Mouse (Mus musculus) heart, postnatal 36 days (tissue): ENCODE measurements at regions not wholly inside any gene's neighbourhood (a gene's known extent, or its start where the extent isn't known, plus 50 kb on each side); places are given as distances from the start of the nearest gene placed in this dataset.
A peak's percentile ranks its signal among the peaks of the same experiment; 100 is the strongest.
"Not testable (repeated sequence)": the region's sequence is repeated elsewhere in the genome, so short reads cannot be mapped to it uniquely, and the experiment has no call there.

Experiments used
- DNase-seq, 2 experiments: peaks; one replicate each; pipeline ENCODE4 v3.0.0; 2021 to 2022
- intact Hi-C: fragments of 180-260 bp; cut with DNase I; formaldehyde crosslinking; loops from one replicate; pipeline ENCODE4 v1.15.1; 2025

- intact Hi-C loops: no loop called here
Measured at GRCm38 (mm10) chr2:162867516-162868029, 63.8 kb upstream of the Srsf6 start.

GRCm38 (mm10) chr2:162866613-162867314 lies 64.6 kb upstream of the Srsf6 start:
- intact Hi-C loops: no loop called here
- no peak for DNase-seq

More at GRCm38 (mm10) chr2:162867516-162868029, 63.8 kb upstream of the Srsf6 start:
- DNase-seq: no peak

GRCm38 (mm10) chr2:162864571-162864970 lies 66.8 kb upstream of the Srsf6 start:
- DNase-seq: no peak
- intact Hi-C loops: no loop called here

- DNase-seq: peak; percentile 9 to 12
Measured at GRCm38 (mm10) chr2:162854606-162855005, 76.7 kb upstream of the Srsf6 start.

GRCm38 (mm10) chr2:162853576-162853975 lies 77.8 kb upstream of the Srsf6 start:
- intact Hi-C loops: loop anchor here (1.0 kb wide), 1 partner anchor 48 kb away; no protein-coding TSS in a partner anchor
- peak; percentile 68 to 69 for DNase-seq

More at GRCm38 (mm10) chr2:162854606-162855005, 76.7 kb upstream of the Srsf6 start:
- intact Hi-C loops: no loop called here

GRCm38 (mm10) chr2:162841761-162842160 lies 89.6 kb upstream of the Srsf6 start:
- intact Hi-C loops, DNase-seq: not testable (repeated sequence)

- DNase-seq: no peak
- intact Hi-C loops: no loop called here
Measured at GRCm38 (mm10) chr2:162837776-162838175, 93.6 kb upstream of the Srsf6 start.

- intact Hi-C loops: no loop called here
- no peak for DNase-seq
Measured at GRCm38 (mm10) chr2:162833741-162834140, 97.6 kb upstream of the Srsf6 start.

GRCm38 (mm10) chr2:162818787-162819186 lies 112.5 kb upstream of the Srsf6 start:
- no peak for DNase-seq
- intact Hi-C loops: no loop called here

- no peak for DNase-seq
- intact Hi-C loops: no loop called here
Measured at GRCm38 (mm10) chr2:162814205-162814604, 117.1 kb upstream of the Srsf6 start.

GRCm38 (mm10) chr2:162807747-162808146 lies 123.6 kb upstream of the Srsf6 start:
- intact Hi-C loops: no loop called here
- DNase-seq: no peak

GRCm38 (mm10) chr2:162796528-162796927 lies 134.8 kb upstream of the Srsf6 start:
- no peak for DNase-seq
- intact Hi-C loops: no loop called here

- DNase-seq: no peak
- intact Hi-C loops: no loop called here
Measured at GRCm38 (mm10) chr2:162794285-162794684, 133.3 kb upstream of the Ptprt start.

GRCm38 (mm10) chr2:162791374-162792098 lies 130.6 kb upstream of the Ptprt start:
- peak; percentile 15 to 37 for DNase-seq
- intact Hi-C loops: no loop called here

- no peak for DNase-seq
- intact Hi-C loops: no loop called here
Measured at GRCm38 (mm10) chr2:162784176-162784813, 123.3 kb upstream of the Ptprt start.

GRCm38 (mm10) chr2:162781599-162781998 lies 120.7 kb upstream of the Ptprt start:
- intact Hi-C loops: no loop called here

GRCm38 (mm10) chr2:162776542-162776941 lies 115.6 kb upstream of the Ptprt start:
- intact Hi-C loops: no loop called here

More at GRCm38 (mm10) chr2:162781599-162781998, 120.7 kb upstream of the Ptprt start:
- DNase-seq: no peak

GRCm38 (mm10) chr2:162772520-162772919 lies 111.6 kb upstream of the Ptprt start:
- intact Hi-C loops: no loop called here
- DNase-seq: no peak

More at GRCm38 (mm10) chr2:162776542-162776941, 115.6 kb upstream of the Ptprt start:
- no peak for DNase-seq

- intact Hi-C loops: no loop called here
- no peak for DNase-seq
Measured at GRCm38 (mm10) chr2:162769711-162770428, 108.9 kb upstream of the Ptprt start.

GRCm38 (mm10) chr2:162764059-162764458 lies 103.1 kb upstream of the Ptprt start:
- intact Hi-C loops: no loop called here
- DNase-seq: no peak
